Mouse (Mus musculus) stomach, embryonic 15.5 days (tissue): ENCODE data around the gene Prdm2. TPM values are rescaled to one million over a fixed set of nuclear protein-coding genes. Genes with fewer than 3 reads are reported as not detected.

Experiments
- ATAC-seq: fragments of 200-750 bp; cut with Nextera tagmentation; 2 replicates; pipeline ENCODE4 v1.8.0; 2017; ENCODE audit warnings: low read depth, moderate number of reproducible peaks, moderate TSS enrichment; ENCODE audit not compliant: insufficient read depth, low FRiP score
- H3K27ac ChIP-seq: fragments of 300-500 bp; sonication (generic); 2 replicates; pipeline ENCODE4 v1.5.1; 2015; ENCODE audit warnings: mild to moderate bottlenecking, inconsistent platforms
- H3K27me3 ChIP-seq: fragments of 300-500 bp; sonication (generic); replicated peaks from 2 replicates; pipeline ENCODE4 v1.6.1; 2015; ENCODE audit warnings: inconsistent platforms
- H3K36me3 ChIP-seq: fragments of 300-500 bp; sonication (generic); 2 replicates; pipeline ENCODE4 v1.6.1; 2015; ENCODE audit warnings: inconsistent platforms
- H3K4me1 ChIP-seq: fragments of 300-500 bp; sonication (generic); 2 replicates; pipeline ENCODE4 v1.6.1; 2015; ENCODE audit warnings: inconsistent platforms
- H3K4me2 ChIP-seq: fragments of 300-500 bp; sonication (generic); 2 replicates; pipeline ENCODE4 v1.6.1; 2015; ENCODE audit warnings: mild to moderate bottlenecking, inconsistent platforms
- H3K4me3 ChIP-seq: fragments of 300-500 bp; sonication (generic); replicated peaks from 2 replicates; pipeline ENCODE4 v1.5.1; 2015; ENCODE audit warnings: inconsistent platforms
- H3K9ac ChIP-seq: fragments of 300-500 bp; sonication (generic); 2 replicates; pipeline ENCODE4 v1.6.1; 2015; ENCODE audit warnings: inconsistent platforms
- H3K9me3 ChIP-seq: fragments of 300-500 bp; sonication (generic); 2 replicates; pipeline ENCODE4 v1.6.1; 2016; ENCODE audit warnings: inconsistent platforms
- WGBS: fragments of 180-500 bp; shearing (Covaris S2); methylation state at CpG from one replicate; pipeline ENCODE4 v1.1.7; 2015; 5-methylcytosine and 5-hydroxymethylcytosine counted together
- microRNA-seq: library from miRNA; unstranded; fragments of <30 nt; microRNA quantifications from one replicate; pipeline ENCODE4, GENCODE M21; 2016
- polyA plus RNA-seq: library from polyadenylated mRNA; unstranded; fragments of >200 nt; fragmentation: Nextera tagmentation; extraction: Ambion mirVana; gene quantifications from 2 replicates; pipeline ENCODE4 v1.2.1, GENCODE M21; 2015

The Prdm2 gene
- polyA plus RNA-seq, 1 experiment from 2014 or later = 11.1 TPM

GRCm38 (mm10) chr4:143099288-143100039 is 113.3 kb downstream of the Prdm2 start:
- Histone ChIP-seq H3K4me2 (no peak overlapping the region), H3K9me3 (no peaks in the 10 kb centered on the region), H3K4me1 (no peaks in the 10 kb centered on the region), H3K27ac (no peak overlapping the region), H3K9ac (no peak overlapping the region), H3K27me3 (no peaks in the 10 kb centered on the region), H3K36me3 (no peaks in the 10 kb centered on the region), H3K4me3 (no peak overlapping the region)
- WGBS = 56% methylated on average over 11 of the region's 11 CpGs
- ATAC-seq = no peak

DNA sequence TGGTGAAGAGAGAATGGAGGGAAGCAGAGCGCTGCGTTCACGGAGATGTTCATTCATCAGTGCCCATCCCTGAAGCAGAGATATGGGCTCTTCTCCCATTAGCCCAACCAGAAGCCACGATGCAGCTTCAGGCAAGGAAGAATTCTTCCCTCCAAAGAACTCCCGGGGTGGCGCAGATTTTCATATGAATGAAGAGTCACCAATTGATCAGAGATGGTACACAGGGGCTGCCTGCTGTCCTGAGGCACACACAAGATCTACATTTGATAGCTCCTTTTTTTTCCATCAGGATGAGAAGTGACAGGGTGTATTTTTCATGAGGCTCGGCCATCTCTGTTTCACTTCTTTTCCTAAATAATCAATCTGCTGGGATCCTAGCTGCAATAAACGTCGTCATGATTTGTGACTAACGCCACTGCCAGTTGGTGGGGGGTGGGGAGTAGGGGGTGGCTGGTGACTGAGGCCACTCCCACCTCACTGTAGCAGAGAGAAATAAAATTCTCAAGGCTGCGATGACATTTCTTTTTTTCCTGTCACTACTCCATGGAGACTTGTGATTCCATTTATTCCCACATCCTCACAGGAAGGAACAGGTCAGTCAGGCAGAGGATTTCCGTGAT is 120.6 kb downstream of the Prdm2 start:
- H3K9me3 ChIP-seq = no peaks in the 10 kb centered on the region
- no peak overlapping the region for H3K4me2 ChIP-seq
- H3K9ac ChIP-seq = no peak overlapping the region
- H3K36me3 ChIP-seq = no peaks in the 10 kb centered on the region
- no peak overlapping the region for H3K27ac ChIP-seq
- H3K4me3 ChIP-seq = no peak overlapping the region
- WGBS = 33% methylated on average over 12 of the region's 12 CpGs
- no peak for ATAC-seq
- H3K27me3 ChIP-seq = no peaks in the 10 kb centered on the region
- H3K4me1 ChIP-seq = no peaks in the 10 kb centered on the region

DNA sequence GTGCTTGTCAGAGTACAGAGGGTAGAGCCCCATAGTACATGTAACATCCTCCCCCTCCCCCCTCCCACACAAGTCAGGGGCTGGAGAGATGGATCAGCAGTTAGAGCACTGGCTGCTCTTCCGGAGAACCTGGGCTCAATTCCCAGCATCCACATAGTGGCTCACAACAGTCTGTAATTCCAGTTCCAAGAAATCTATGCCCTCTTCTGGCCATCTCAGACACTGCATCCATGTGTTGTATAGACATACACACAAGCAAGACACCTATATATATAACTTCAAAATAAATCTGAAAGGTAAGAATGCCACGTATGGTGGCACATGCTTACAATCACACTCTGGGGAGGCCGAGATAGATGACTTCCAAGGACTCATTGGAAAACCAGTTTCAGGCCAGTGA is 122.2 kb downstream of the Prdm2 start:
- Histone ChIP-seq H3K36me3 (no peaks in the 10 kb centered on the region), H3K27ac (no peak overlapping the region), H3K27me3 (no peaks in the 10 kb centered on the region), H3K9me3 (no peaks in the 10 kb centered on the region), H3K4me2 (no peak overlapping the region), H3K4me1 (no peaks in the 10 kb centered on the region), H3K9ac (no peak overlapping the region), H3K4me3 (no peak overlapping the region)
- WGBS = 91% methylated on average over 3 of the region's 3 CpGs
- no peak for ATAC-seq

DNA sequence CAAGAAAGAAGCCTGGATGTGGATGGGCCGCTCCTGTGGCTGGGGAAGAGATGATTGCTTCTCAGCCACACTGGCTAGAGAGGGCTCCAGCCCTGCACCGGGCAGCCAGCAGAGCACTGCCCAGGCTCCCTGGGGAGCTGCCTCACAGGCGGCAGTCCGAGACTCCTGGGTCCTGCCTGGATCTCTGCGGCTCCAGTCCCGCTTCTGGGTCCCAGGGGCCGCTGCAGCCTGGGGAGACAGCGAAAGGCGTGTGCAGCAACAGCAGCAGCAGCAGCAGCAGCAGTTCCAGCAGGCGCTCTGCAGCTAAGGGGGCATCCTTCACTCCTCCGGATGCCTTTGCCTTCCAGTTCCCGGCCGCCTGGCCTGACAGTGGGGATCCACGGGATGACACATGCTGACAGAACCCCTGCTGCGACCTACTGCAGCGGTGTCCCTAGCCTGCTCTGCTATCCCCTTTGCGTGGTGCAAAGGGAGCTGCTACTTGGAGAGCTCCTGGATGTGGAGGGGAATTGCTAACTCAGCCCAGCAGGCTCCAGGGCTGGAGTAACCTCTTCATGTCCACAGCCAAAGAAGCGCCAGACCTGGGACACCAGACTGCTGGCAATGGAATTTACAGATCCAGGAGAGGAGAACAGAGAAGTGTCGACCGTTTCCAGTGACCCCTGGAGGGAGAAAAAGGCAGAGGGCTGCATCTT is 138.6 kb downstream of the Prdm2 start:
- 2% methylated on average over 20 of the region's 20 CpGs for WGBS
- Histone ChIP-seq H3K27ac (no peak overlapping the region), H3K9me3 (no peaks in the 10 kb centered on the region), H3K4me1 (peaks cover 8% of the 10 kb centered on the region), H3K36me3 (no peaks in the 10 kb centered on the region), H3K27me3 (0 out of 2 replicates have a peak, but pooled peaks cover 4% of the 10 kb centered on the region), H3K4me2 (peak overlapping the region; percentile 54), H3K9ac (no peak overlapping the region; the same call in 1 of the 2 replicates), H3K4me3 (peak overlapping the region; percentile 25)
- no peak for ATAC-seq

DNA sequence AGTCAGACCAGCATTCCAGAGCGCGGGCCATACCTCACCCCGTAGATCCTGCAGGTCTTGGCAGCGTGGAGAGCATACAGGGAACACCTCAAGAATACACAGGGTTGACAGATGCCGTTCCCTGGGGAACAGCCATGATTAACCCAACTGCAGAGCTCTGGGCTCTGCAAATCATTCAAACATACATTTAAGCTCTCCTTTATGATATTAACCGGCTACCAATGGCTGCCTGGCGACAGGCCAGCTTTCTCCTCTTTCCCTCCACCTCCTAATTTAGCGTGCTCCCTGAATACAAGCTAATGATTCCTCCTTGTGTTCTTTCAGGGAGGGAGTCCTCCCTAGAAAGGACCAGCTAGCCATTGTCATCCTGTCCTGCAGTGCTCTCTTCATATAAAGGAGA is 141.0 kb downstream of the Prdm2 start:
- no peak for ATAC-seq
- Histone ChIP-seq H3K9me3 (no peaks in the 10 kb centered on the region), H3K4me2 (no peak overlapping the region), H3K27me3 (0 out of 2 replicates have a peak, but pooled peaks cover 4% of the 10 kb centered on the region), H3K4me3 (no peak overlapping the region), H3K27ac (no peak overlapping the region), H3K4me1 (peaks cover 8% of the 10 kb centered on the region), H3K9ac (no peak overlapping the region), H3K36me3 (no peaks in the 10 kb centered on the region)
- 43% methylated on average over 8 of the region's 8 CpGs for whole genome bisulfite sequencing

DNA sequence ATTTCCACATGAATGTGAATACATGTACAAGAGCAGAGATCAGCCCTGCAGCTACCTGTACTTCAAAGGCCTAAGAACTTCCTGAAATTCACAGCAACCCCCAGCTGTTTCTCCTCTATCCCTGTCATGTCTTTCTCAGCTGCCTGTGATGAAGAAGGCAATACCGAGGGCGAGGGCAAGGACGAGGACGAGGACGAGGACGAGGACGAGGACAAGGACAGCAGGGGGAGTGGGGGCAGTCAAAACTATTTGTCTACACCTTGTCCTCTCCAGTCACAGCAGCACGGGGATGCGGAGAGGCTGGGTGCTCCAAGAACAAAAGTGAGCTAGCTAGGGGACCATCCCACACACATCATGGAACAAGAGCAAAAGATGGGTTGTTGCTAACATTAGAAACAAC is 145.8 kb downstream of the Prdm2 start:
- WGBS = 83% methylated on average over 9 of the region's 9 CpGs
- no peak overlapping the region for H3K27ac ChIP-seq
- ATAC-seq = no peak
- no peaks in the 10 kb centered on the region for H3K36me3 ChIP-seq
- H3K4me1 ChIP-seq = no peaks in the 10 kb centered on the region
- no peaks in the 10 kb centered on the region for H3K9me3 ChIP-seq
- H3K9ac ChIP-seq = no peak overlapping the region
- no peak overlapping the region for H3K4me2 ChIP-seq
- H3K4me3 ChIP-seq = no peak overlapping the region
- H3K27me3 ChIP-seq = no peaks in the 10 kb centered on the region

DNA sequence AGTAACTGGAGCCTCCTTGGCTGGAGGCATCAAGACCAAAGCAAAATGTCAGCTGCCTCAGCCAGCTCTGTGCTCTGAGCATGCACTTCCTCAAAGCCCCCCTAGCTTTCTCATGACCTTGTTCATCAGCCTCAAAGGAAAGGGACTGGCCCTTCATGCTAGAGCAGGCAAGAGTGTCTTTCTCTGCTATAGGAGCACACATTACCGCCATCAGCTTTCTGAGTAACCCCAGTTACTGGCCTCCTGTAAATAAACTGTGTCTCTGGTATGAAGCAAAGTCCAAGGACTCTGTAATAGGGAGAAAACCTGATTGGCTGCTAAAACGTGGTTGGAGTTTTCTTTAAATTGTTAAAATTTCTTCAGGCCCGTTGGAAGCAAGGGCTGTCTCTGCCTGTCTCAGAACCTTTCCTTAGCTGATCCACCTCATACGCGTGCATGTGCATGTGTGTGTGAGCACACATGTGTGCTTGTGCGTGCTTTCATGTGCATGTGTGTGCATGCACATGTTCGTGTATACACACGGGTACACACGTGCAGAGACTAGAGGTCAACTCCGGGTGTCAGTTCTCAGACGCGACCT is 153.9 kb downstream of the Prdm2 start:
- no peaks in the 10 kb centered on the region for H3K27me3 ChIP-seq
- no peak overlapping the region for H3K27ac ChIP-seq

More for the DNA sequence above, 153.9 kb downstream of the Prdm2 start:
- no peak overlapping the region for H3K4me2 ChIP-seq
- no peak for ATAC-seq
- no peaks in the 10 kb centered on the region for H3K9me3 ChIP-seq
- H3K4me3 ChIP-seq = no peak overlapping the region
- H3K9ac ChIP-seq = no peak overlapping the region
- H3K36me3 ChIP-seq = no peaks in the 10 kb centered on the region
- H3K4me1 ChIP-seq = no peaks in the 10 kb centered on the region
- 82% methylated on average over 12 of the region's 12 CpGs for WGBS

Small RNAs within 50 kb of the gene (microRNA-seq; reads per million reads assigned to microRNA genes)
- 1.9 reads per million, percentile 2 among the genes with 10 or more reads in this experiment for gene Mir7021

Other genes with a start within 250 kb of the Prdm2 start
- gene Pdpn, start 86.6 kb upstream of the Prdm2 start, polyA plus RNA-seq = 27.4 and 29.7 TPM in 2 replicates
- gene Lrrc38, start 136.8 kb upstream of the Prdm2 start, polyA plus RNA-seq = 0.18 TPM in 1 of 2 replicates, not detected in the other
- not detected in 2 replicates for gene Pramel1, start 181.4 kb upstream of the Prdm2 start, polyA plus RNA-seq
- 14.6 and 15.3 TPM in 2 replicates for gene Pramef8, start 199.4 kb upstream of the Prdm2 start, polyA plus RNA-seq
- gene Oog4, start 237.3 kb upstream of the Prdm2 start, polyA plus RNA-seq = not detected in 2 replicates